Comparison of ENCODE assay signal across 8 mouse cellular contexts in the genomic region with DNA sequence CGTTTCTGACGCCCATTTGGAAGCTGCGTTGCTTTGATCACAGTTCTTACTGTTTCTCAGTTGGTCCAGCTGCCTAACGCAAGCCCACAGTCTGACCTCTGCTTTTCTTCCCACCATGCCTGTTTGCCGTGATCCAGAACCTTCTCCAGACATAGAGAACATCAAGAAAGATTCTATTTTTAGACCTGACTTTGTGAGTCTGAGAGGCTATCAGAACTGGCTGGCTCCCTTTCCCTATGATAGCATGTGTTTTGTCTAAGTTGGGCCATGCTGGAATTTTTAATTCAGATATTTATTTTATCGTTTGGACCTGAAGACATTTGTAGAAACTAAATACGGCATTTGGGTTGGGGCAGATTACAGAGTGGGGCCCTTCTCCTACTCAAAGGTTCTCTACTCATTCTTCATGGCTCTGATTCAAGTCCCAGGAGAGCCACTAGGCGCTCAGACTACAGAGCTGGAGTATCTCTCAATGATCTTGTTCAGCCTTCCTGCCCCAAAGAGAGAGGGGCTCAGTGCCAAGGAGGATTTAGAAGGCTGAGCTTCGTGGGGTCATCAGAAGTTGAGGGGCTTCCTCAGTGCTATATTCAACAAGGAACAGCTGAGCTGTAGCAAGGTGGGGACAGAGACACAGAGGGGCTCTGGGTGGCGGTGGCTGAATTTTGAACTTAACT.
DNase-seq lines count a peak whose midpoint lies in the region; ATAC-seq lines count a peak whose summit lies in the region.

No protein-coding gene starts in this region.

- 61% methylated on average over 10 of the region's 10 CpGs for WGBS in midbrain, embryonic 16.5 days

- no peaks in the 10 kb centered on the region for H3K27me3 ChIP-seq in midbrain, embryonic 16.5 days (ENCODE audit: control insufficient read depth, insufficient read depth, low read depth, low read length)

- peak overlapping the region; percentile 15 for H3K27ac ChIP-seq in midbrain, embryonic 16.5 days (ENCODE audit: low read length)

- ATAC-seq in midbrain, embryonic 16.5 days, result no peak

- DNase-seq in adrenal gland, adult 2 months, result peak; percentile 1
- DNase-seq in adrenal gland, adult 18-20 months (ENCODE audit: low spot score in 2 of 2), result no peak
- DNase-seq in layer of hippocampus, postnatal 25 days (ENCODE audit: extremely low spot score in 1 of 2, low spot score in 1 of 2), result peak; percentile 22 to 27
- no peak for DNase-seq in layer of hippocampus, adult 8-10 months (ENCODE audit: low spot score in 2 of 2)
- DNase-seq in heart, postnatal 4 days, result peak; percentile 17
- DNase-seq in cerebellum, adult 11-12 months, result no peak
- no peak for DNase-seq in c-Kit-positive CD71-positive TER-119-positive erythroid progenitor cells, embryonic 14.5 days (ENCODE audit: low spot score)

- H3K9ac ChIP-seq in midbrain, embryonic 16.5 days (ENCODE audit: low read depth, low read length), result no peak overlapping the region

- H3K4me2 ChIP-seq in midbrain, embryonic 16.5 days (ENCODE audit: low read length), result no peak overlapping the region

- no peak overlapping the region for H3K4me3 ChIP-seq in midbrain, embryonic 16.5 days (ENCODE audit: low read depth, low read length)

- no peaks in the 10 kb centered on the region for H3K9me3 ChIP-seq in midbrain, embryonic 16.5 days (replicated peaks; ENCODE audit: control insufficient read depth, low read length, poor library complexity, severe bottlenecking)

- H3K36me3 ChIP-seq in midbrain, embryonic 16.5 days (ENCODE audit: control insufficient read depth, insufficient read depth, low read length), result no peaks in the 10 kb centered on the region

- peaks cover 14% of the 10 kb centered on the region for H3K4me1 ChIP-seq in midbrain, embryonic 16.5 days (ENCODE audit: control insufficient read depth, insufficient read depth, low read length)

Comparison
In these comparisons a context has a peak if more than half of its experiments do, and no peak if none do; other contexts are left out.
1. DNase-seq: peak in adrenal gland, adult 2 months (single experiment), layer of hippocampus, postnatal 25 days (2 of 2) and heart, postnatal 4 days (single experiment); none in adrenal gland, adult 18-20 months (0 of 2), layer of hippocampus, adult 8-10 months (0 of 2), cerebellum, adult 11-12 months (single experiment) and c-Kit-positive CD71-positive TER-119-positive erythroid progenitor cells, embryonic 14.5 days (single experiment).